Mouse (Mus musculus): ENCODE results near the gene Kif13a. TPM values are rescaled to one million over a fixed set of nuclear protein-coding genes. Genes with fewer than 3 reads are reported as not detected.

The Kif13a gene
- polyA plus RNA-seq, 1 experiment from 2014 or later = 4.9 TPM

DNA sequence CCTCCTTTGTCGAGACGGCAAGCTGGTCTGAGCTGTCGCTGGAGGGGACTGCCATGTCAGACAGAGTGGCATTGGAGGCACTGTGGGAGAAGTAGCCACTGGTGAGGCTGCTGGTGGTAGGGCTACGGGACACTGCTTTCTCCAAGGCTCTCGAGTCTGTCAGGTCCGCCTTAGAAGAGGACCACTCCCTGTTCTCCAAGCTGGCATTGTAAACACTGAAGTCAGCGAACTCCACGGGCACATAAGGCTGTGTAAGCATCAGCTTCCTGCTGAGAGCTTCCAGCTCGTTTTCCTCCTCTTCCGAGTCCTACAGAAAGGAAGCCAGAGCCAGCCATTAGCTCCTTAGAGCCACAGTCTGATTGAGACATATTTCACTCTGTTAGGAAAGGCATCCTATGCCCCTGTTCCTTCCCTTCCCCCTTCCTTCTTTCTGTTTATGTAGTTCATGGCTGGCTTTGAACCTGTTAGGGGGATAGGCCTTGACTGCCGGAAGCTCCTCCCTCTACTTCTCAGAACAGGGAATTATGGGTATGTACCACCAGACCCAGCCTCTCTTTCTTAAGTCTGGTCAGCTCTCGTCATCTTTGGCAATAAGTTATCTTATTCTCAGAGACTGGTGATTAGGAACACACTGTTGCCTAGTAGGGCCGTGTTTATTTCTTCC lies 177.0 kb downstream of the Kif13a start:
- Histone ChIP-seq H3K36me3 (replicated peaks; ENCODE audit: insufficient read depth, low read length) (peaks cover 2% of the 10 kb centered on the region), H3K27ac (ENCODE audit: low read depth) (no peak overlapping the region), H3K4me3 (ENCODE audit: low read depth, low read length) (no peak overlapping the region), H3K9me3 (ENCODE audit: low read length) (no peaks in the 10 kb centered on the region), H3K9ac (replicated peaks) (no peak overlapping the region), H3K27me3 (ENCODE audit: insufficient read depth, low read length) (no peaks in the 10 kb centered on the region), H3K4me2 (ENCODE audit: low read depth, low read length) (no peak overlapping the region), H3K4me1 (ENCODE audit: insufficient read depth) (no peaks in the 10 kb centered on the region)
- TF ChIP-seq EP300 (IDR thresholded peaks at IDR 0.05; ENCODE audit: low read depth) = no peak
- DNase-seq (no peak), ATAC-seq (no peak)
- WGBS (ENCODE audit: insufficient replicate concordance) = 75% methylated on average over 13 of the region's 13 CpGs

DNA sequence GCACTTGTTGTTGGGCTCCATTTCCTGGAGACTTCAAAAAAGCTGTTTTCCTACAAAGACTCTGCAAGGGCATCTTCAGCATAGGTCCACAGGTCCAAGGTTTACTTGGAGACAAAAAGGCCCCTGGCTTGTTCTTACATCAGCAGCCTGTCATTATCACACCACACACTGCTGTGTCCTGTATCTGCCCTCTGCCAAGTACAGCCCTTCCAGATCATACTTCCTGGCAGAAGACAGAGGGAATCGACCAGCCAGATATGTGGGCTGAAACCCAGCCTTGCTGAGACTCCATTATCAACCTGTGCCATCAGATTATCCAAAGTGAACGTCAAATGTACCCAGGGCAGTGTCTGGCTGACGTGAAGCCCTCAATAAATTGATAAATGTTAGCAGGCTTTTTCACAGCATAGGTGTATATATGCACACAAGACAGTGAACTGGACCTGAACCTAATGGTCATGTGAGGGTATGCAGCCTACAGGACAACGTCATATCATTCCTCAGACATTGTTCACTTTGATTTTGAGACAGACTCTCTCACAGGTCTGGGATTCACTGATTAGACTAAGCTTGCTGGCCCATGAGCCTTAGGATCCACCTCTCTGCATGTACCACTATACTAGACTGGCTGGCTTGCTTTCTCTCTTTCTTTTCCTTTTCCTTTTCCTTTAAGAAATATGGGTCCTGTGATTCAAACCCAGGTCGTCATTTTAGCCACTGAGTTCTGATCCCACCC lies 181.4 kb downstream of the Kif13a start:
- no peaks in the 10 kb centered on the region for H3K4me1 ChIP-seq (ENCODE audit: insufficient read depth)
- DNase-seq (no peak), ATAC-seq (peak; percentile 72)
- H3K9me3 ChIP-seq (ENCODE audit: low read length) = no peaks in the 10 kb centered on the region
- WGBS (ENCODE audit: insufficient replicate concordance) = 47% methylated on average over 5 of the region's 5 CpGs
- no peak overlapping the region for H3K4me3 ChIP-seq (ENCODE audit: low read depth, low read length)
- TF ChIP-seq EP300 (IDR thresholded peaks at IDR 0.05; ENCODE audit: low read depth) (no peak), CTCF (IDR thresholded peaks at IDR 0.05; ENCODE audit: low read depth) (no peak)
- H3K27ac ChIP-seq (ENCODE audit: low read depth) = no peak overlapping the region
- H3K27me3 ChIP-seq (ENCODE audit: insufficient read depth, low read length) = no peaks in the 10 kb centered on the region
- no peak overlapping the region for H3K9ac ChIP-seq (replicated peaks)
- H3K36me3 ChIP-seq (replicated peaks; ENCODE audit: insufficient read depth, low read length) = peaks cover 2% of the 10 kb centered on the region
- no peak overlapping the region for H3K4me2 ChIP-seq (ENCODE audit: low read depth, low read length)

DNA sequence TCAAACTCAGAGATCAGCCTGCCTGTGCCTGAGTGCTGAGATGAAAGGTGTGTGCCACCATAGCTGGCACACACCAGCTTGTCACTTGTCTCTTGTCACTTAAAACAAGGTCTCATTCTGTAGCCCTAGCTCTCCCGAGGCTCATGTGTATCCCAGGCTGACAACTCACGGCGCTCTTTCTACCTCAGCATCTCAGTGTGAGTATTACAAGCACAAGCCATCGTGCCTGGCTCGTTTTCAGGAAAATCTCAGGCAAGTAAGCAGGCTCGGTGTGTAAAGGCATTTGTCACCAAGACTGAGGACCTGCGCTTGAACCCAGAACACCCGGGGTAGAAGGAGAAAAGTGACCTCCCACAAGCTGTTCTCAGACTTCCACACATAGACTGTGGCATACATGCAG lies 185.8 kb downstream of the Kif13a start:
- WGBS (ENCODE audit: insufficient replicate concordance) = 85% methylated on average over 8 of the region's 8 CpGs
- Histone ChIP-seq H3K4me2 (ENCODE audit: low read depth, low read length) (no peak overlapping the region), H3K9ac (replicated peaks) (no peak overlapping the region), H3K9me3 (ENCODE audit: low read length) (no peaks in the 10 kb centered on the region), H3K4me3 (ENCODE audit: low read depth, low read length) (no peak overlapping the region), H3K27me3 (ENCODE audit: insufficient read depth, low read length) (no peaks in the 10 kb centered on the region), H3K27ac (ENCODE audit: low read depth) (no peak overlapping the region), H3K4me1 (ENCODE audit: insufficient read depth) (no peaks in the 10 kb centered on the region; the same call in 1 of the 2 replicates), H3K36me3 (replicated peaks; ENCODE audit: insufficient read depth, low read length) (no peaks in the 10 kb centered on the region)
- TF ChIP-seq EP300 (IDR thresholded peaks at IDR 0.05; ENCODE audit: low read depth) (no peak), CTCF (IDR thresholded peaks at IDR 0.05; ENCODE audit: low read depth) (no peak)
- ATAC-seq = no peak
- no peak for DNase-seq

DNA sequence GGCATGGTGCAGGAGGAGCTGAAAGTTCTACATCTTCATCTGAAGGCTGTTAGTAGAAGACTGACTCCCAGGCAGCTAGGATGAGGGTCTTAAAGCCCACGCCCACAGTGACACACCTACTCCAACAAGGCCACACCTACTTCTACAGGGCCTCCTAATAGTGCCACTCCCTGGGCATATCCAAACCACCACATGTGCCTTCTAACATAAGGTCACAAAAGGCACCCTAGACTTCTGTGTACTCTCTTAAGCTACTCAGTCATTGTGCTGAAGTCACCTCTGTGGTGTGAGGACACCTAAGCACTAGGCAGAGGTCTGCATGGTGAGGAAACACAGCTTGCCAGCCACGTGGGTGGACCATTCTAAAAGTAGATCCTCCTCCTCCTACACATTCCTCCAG lies 187.3 kb downstream of the Kif13a start:
- H3K9ac ChIP-seq (replicated peaks) = no peak overlapping the region
- no peaks in the 10 kb centered on the region for H3K9me3 ChIP-seq (ENCODE audit: low read length)
- no peak for DNase-seq
- TF ChIP-seq EP300 (IDR thresholded peaks at IDR 0.05; ENCODE audit: low read depth) (no peak), CTCF (IDR thresholded peaks at IDR 0.05; ENCODE audit: low read depth) (no peak)
- no peaks in the 10 kb centered on the region; the same call in 1 of the 2 replicates for H3K4me1 ChIP-seq (ENCODE audit: insufficient read depth)
- no peak overlapping the region for H3K4me3 ChIP-seq (ENCODE audit: low read depth, low read length)
- H3K27me3 ChIP-seq (ENCODE audit: insufficient read depth, low read length) = no peaks in the 10 kb centered on the region
- no peak overlapping the region for H3K27ac ChIP-seq (ENCODE audit: low read depth)
- H3K4me2 ChIP-seq (ENCODE audit: low read depth, low read length) = no peak overlapping the region
- WGBS (ENCODE audit: insufficient replicate concordance) = 56% methylated on average over 2 of the region's 2 CpGs
- ATAC-seq = peak; percentile 85
- no peaks in the 10 kb centered on the region for H3K36me3 ChIP-seq (replicated peaks; ENCODE audit: insufficient read depth, low read length)

DNA sequence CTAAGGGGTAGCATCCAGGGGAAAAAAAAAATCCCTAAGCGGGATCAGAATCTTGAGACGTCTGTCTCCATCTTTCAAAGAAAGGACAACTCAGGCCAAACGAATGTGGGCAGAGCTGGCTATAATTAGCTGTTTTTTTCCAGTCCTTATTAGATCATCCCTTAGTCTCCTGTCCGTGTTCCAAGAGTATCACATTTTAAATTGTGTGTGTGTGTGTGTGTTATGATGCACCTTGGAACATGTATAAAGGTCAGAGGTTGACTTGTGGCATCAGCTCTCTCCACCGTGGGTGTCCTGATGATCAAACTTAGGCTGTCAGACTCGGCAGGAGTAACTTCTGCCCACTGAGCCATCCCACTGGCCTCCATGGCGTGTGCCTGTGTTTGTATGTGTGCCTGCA lies 190.2 kb downstream of the Kif13a start:
- H3K9ac ChIP-seq (replicated peaks) = no peak overlapping the region
- 70% methylated on average over 7 of the region's 7 CpGs for WGBS (ENCODE audit: insufficient replicate concordance)
- no peak overlapping the region for H3K4me3 ChIP-seq (ENCODE audit: low read depth, low read length)
- H3K4me2 ChIP-seq (ENCODE audit: low read depth, low read length) = no peak overlapping the region
- DNase-seq = no peak
- no peak for ATAC-seq
- peaks cover 6% of the 10 kb centered on the region for H3K4me1 ChIP-seq (ENCODE audit: insufficient read depth)
- H3K27me3 ChIP-seq (ENCODE audit: insufficient read depth, low read length) = no peaks in the 10 kb centered on the region
- H3K36me3 ChIP-seq (replicated peaks; ENCODE audit: insufficient read depth, low read length) = no peaks in the 10 kb centered on the region
- H3K9me3 ChIP-seq (ENCODE audit: low read length) = no peaks in the 10 kb centered on the region
- no peak overlapping the region for H3K27ac ChIP-seq (ENCODE audit: low read depth)
- TF ChIP-seq CTCF (IDR thresholded peaks at IDR 0.05; ENCODE audit: low read depth) (no peak), EP300 (IDR thresholded peaks at IDR 0.05; ENCODE audit: low read depth) (no peak)

DNA sequence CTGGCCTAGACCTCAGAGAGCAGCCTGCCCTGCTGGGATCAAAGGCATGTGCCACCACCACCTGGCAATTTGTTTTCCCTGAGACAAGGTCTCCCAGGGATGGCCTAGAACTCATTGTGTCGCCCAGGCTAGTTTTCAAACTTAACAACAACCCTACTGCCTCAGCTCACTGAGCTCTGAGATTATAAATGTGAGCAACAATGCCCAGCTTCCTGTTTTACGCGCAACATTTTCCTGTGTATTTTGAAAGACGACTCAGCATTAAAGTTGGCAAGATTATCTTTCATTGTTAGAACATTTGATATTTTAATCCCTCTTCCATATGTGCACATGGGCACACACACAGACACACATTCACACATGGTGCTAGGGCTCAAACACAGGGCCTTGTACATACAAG lies 192.2 kb downstream of the Kif13a start:
- no peak for TF ChIP-seq EP300 (IDR thresholded peaks at IDR 0.05; ENCODE audit: low read depth)
- no peak for TF ChIP-seq CTCF (IDR thresholded peaks at IDR 0.05; ENCODE audit: low read depth)
- H3K9ac ChIP-seq (replicated peaks) = no peak overlapping the region
- H3K27me3 ChIP-seq (ENCODE audit: insufficient read depth, low read length) = no peaks in the 10 kb centered on the region
- H3K4me2 ChIP-seq (ENCODE audit: low read depth, low read length) = 0 out of 2 replicates have a peak overlapping the region, but pooled peaks have one; percentile 9
- H3K4me3 ChIP-seq (ENCODE audit: low read depth, low read length) = no peak overlapping the region
- 43% methylated on average over 4 of the region's 4 CpGs for WGBS (ENCODE audit: insufficient replicate concordance)
- DNase-seq = no peak
- 0 out of 2 replicates have a peak overlapping the region, but pooled peaks have one; percentile 22 for H3K27ac ChIP-seq (ENCODE audit: low read depth)
- no peak for ATAC-seq
- no peaks in the 10 kb centered on the region for H3K9me3 ChIP-seq (ENCODE audit: low read length)
- H3K4me1 ChIP-seq (ENCODE audit: insufficient read depth) = peaks cover 9% of the 10 kb centered on the region
- no peaks in the 10 kb centered on the region for H3K36me3 ChIP-seq (replicated peaks; ENCODE audit: insufficient read depth, low read length)
